Mouse (Mus musculus): Measurements from ENCODE around the gene Tgfbr3. TPM values are rescaled to one million over a fixed set of nuclear protein-coding genes. Genes with fewer than 3 reads are reported as not detected.
"Not testable (repeated sequence)": the region's sequence is repeated elsewhere in the genome, so short reads cannot be mapped to it uniquely, and the experiment has no call there.

Tgfbr3 gene
- total and polyA plus RNA-seq, 3 experiments, result 171 to 233 (median 206) TPM

DNA sequence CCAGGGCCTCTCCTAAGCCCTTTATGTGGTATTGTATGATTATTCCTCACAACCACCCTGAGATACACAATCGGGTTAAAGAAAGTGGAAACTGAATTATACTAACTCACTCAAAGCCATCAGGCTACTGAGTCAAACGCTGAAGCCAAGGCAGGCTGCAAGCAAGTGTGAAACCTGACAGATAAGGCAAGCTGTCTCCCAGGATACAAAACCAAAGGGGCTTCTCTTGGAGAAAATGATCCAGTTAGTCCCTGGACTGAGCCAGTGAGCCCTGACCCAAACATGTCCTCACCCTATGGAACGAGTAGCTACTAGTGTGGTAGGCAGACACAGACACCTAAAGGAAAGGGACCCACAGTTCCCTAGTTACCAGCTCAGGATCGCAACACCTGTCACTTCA is 46.4 kb downstream of the Tgfbr3 start:
- no peak for DNase-seq

DNA sequence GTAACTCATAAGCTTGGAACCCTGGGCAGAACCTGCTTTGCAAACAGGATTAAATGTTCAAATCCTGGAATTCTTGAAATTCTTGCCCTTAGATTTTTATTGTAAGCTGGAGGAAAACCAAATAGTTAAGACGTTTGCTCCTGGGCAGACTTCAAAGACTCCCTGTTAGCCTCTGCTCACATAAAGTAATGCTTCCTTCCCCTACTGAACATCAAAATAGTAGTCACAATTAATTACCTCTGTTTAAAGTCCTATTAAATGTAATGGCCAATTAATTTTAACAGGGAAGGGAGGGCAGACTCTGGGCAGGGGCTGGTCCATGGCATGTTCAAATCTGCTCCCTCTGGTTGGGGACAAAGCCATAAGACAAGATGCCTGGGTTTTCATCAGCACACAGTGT is 49.2 kb downstream of the Tgfbr3 start:
- no peak for DNase-seq

DNA sequence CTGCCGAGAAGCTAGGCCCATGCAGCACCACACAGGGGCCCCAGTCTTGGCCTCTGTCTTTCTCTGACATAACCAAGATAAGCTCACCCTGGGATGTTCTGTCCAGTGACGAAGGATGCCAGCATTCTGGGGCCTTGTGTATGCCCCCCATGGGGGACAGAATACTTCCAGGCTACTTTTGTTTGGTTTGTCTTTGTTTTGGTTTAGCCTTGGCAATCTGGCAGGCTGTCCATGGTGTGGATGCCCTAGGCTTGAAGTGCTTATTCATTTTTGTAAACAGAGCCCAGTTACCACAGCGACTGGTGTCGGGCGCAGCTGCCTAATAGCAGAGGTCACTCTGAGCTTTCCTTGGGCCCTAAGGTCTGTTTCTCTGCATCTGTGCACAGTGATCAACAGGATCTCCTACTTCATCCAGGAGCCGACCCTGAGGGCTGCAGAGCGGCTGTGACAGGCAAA is 51.4 kb downstream of the Tgfbr3 start:
- peak; percentile 67 for DNase-seq

DNA sequence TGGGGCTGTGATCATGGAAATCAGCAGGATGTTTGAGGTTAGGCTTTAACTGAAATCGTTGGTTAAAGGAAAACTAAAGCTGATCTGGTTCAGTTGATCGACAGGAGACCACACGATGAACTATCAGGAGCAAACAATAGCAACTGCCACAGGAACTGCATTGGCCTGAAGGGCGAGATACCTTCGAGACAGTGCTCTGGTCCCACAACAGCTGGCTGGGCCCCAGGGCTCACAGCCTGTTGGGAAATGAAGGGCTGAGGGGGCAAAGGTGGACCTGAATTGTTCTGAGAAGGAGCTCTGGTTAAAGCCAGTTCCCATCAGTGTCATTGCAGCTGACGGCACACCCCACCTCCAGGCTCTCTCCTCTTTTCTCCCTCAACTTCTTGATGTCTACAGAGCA is 52.5 kb downstream of the Tgfbr3 start:
- DNase-seq, result peak; percentile 40

DNA sequence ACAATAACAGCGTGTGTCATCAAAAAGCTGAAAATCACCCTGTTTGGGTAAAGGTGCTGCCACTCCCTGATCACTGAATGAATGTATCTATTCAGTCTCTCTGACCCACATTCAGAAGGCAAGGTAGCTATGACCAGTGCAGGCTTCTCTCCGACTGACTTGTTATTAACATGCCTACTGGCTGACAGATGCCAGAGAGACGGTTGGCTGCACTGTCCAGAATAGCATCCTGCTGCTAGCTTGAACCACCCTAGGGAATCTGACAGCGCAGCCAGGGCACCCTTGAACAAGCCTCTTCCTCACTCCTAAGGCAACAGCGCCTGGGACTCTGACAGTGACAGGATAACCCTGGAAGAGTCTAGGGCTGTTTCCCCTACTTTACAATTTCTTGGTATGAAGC is 53.4 kb downstream of the Tgfbr3 start:
- DNase-seq, result peak; percentile 45

DNA sequence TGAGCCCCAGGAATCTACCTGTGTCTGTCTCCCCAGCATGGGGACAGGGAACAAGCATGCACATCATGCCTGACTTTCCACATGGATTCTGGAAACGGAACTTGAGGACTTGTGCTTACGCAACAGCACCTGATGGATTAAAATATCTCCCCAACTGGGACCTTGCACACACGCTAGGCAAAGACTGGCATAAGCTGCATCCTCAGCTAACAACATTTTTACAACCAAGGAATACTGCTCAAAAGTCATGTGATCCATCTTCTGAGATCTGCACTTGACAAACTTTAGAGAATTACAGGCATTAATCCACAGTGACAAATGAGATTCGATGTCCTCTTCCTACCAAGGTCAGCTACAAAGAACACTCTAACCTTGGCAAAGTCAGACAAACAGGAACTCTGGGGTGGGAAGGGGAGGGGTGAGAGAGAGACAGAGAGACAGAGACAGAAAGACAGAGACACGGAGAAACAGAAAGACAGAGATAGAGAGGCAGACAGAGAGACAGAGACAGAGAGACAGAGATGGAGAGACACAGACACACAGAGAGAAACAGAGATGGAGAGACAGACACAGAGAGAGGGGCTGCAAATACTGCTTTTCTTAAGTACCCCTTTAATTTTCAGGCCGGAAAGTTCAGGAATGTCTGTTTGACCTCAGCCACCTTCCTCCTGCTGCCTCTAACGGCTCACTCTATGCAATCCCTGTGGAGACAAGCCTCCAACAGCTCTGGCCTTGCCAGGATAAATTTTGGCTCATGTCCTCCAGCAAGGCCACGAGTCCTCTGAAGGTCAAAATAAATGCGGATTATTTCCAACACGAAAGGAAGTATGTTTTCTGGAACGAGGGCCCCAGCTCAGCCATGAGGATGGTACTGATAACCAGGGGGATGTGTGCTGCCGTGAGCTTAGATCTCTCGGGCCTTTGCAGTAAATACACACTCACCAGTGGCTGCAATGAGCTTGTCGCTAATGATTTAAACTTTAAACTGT is 55.8 kb downstream of the Tgfbr3 start:
- peak; percentile 89 for DNase-seq

DNA sequence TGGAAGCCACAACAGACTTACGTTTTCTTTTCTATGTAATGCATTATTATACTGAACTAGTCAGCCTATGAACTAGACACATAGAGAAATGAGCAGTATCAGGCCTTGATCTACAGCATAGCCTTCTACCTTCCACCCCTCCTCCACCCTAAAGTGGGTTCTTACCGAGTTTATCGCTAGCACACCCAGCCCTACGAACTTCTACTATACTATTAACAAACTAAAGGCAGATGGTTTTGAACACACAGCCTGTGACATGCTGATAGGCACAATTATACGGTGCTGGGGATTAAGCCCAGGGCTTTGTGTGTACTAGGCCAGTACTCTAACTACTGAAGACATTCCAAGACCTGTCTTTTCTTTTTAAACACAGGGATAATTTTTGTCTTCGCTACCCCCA is 59.2 kb downstream of the Tgfbr3 start:
- DNase-seq, result no peak

DNA sequence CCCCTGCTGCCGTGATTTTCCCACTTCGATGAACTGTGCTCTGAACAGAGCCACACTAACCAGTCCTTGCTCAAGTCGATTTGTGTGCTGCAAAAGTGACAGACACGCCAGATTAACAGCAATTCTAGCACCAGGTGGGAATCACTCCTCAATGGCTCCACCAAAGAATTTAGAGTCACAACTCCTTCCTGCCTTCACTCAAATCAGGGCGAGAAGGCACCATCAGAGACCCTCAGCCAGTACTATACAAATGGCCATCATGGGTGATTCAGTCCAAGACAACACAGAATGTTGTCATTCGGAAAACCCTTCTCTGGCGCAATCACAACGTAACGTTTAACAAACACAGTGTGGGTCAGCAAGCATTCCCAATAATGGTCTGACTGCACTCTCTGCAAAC is 60.4 kb downstream of the Tgfbr3 start:
- peak; percentile 39 for DNase-seq

DNA sequence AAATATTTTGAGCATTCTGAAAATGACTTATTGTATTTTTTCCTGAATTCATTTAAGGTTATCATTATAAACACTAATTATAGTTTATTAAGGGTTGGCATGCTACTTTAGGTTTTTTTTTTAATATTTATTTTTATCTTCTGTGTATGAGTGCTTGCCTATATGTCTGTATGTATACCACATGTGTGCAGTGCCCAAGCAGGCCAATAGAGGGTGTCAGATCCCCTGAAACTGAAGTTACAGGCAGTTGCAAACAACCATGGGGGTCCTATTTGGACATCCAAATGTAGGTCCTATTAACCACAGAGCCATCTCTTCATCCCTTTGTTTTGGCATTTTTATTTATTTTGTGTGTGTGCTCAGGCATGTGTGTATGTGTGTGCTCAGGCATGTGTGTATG is 61.8 kb downstream of the Tgfbr3 start:
- no peak for DNase-seq

DNA sequence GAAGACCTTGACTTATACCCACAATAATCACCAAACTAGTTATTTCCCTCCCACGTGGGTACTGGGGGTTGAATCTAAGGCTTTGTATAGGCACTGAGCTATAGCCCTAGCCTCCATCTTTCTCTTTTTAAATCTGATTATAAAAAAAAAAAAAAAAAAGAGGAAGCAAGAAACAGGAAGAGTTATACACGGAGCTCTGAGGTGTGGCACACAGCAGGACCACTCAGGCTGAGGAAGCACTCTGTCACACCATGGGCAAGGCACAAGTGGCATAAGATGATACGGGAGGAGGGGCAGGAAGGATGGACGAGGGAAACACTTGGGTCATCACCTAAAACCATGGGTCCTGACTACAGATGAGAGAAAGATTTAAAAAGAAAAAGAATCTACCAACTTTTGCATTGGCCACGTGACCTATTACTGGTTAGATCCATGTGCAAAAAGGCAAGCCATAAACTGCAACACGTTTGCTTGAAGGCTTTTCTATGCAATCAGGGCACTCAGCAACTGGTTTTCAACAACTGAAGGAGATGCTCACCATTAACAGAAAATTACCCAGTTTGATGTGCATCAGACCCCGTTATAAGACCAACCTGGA is 64.5 kb downstream of the Tgfbr3 start:
- no peak for DNase-seq

DNA sequence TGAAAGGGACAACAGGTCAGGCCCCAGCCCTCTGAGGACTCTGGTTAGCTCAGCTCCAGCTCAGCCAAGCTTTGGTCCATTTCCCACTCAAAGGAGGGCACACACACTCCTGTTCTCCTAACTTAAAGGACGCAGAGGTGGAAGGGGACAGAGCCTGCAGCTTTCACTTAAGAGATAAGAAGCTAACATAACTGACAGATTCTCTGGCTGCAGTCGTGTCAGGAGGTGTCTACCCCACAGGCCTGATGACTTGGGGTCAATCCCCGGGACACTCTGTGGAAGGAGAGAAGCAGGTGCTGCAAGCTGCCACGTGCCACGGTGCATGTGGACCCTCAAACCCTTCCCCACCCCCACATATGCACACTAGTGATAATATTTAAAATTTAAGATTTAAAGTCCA is 65.3 kb downstream of the Tgfbr3 start:
- DNase-seq, result no peak

DNA sequence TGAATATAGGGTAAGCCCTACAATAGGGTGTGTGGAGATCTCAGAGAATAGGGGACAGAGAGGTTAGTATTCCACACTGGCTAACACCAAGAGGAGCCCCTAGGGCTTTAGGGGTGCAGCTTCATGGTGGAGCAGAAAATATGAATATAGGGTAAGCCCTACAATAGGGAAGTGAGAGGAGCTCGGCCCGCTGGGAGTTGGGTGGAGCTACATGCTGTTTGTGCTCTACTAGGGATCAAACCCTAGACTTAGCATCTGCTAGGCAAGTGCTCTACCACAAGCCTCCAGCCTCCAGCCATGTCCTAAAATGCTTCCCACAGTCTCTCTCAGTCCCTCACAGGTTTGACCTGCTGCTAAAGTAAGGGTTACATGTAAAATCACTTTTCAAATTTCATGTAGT is 65.9 kb downstream of the Tgfbr3 start:
- not testable (repeated sequence) for DNase-seq

DNA sequence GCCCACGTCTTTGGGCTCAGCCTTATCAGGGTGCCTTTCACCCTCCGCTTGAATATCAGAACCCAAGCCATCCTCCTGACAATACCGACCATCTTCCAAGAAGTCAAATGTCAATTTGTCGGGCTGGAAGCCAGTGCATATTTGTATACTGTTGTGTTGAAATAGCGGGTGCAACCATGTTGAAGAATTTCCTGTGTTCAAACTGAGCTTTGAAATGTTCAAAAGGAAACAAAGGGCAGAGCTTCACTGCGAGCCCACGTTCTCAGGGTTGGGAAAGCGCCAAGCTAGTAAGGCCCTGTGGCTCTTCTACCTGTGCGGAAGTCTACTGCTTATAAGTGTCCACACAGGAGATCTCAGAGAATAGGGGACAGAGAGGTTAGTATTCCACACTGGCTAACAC is 66.4 kb downstream of the Tgfbr3 start:
- DNase-seq, result no peak

DNA sequence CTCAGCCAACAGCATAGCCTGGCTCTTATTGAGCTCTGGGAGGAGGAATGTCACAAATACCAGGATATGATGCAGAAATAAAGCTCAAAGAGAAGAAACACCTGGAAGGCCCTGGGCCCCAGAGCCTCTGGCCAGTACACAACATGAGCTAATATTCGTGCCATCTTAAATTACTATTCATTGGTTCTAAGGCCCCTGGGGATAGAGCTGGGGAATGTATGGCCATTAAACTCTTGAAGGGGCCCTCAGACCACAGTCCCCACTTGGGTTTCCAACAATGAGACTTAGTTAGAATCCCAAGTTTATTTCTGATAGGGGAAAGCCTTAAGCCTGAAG is 66.8 kb downstream of the Tgfbr3 start:
- DNase-seq, result no peak

DNA sequence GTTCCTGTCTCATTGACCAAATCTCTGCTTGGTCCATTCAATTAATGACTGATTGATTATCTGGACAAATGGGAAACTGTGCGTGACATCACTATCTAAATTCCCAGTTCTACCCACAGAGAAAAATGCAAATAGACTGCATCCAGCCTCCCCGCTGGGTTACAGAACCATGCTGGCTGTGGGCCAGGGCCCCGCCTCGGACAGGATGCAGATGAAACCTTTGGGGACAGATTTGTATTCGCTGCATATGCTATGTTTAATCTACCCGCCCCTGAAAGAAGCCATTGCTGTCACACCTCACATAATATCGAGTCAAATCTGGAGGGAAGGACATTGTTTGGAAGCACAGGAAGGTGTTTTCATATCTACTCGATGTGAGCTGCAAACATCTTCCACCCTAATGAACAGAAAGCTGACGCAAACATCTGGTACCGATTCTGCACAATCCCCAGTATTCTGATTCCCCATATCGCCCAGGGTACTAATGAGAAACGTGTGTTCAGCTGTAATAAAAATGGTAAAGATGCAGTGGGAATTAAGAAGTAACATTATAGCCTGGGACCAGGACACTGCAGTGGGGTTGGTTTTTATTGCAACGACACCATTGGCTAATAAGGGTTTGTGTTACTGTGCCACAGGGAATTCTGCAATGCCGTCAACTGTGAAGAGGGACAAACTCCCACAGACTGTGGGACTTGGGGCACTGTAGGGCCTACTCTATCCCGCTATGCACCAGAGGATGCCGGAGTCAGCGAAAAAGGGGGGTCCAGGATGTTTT is 67.3 kb downstream of the Tgfbr3 start:
- DNase-seq, result peak; percentile 74

DNA sequence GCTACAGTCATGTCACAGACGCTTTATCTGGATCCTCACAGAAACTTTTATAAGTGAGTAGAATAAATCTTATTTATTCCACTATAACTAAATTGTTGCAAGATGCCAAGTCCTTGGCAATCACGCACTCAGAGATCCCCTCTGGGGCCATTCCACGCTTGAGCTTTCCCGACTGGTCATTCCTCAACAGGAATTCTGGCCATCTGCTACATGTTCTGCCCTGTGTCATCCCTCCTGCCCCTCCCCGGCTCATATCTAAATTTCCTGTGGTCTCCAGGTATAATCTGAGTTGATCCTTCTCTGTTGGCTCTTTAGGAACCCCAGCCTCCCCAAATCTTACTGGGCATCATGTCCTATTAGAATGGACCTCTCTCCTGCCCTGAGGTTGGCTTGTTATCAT is 68.5 kb downstream of the Tgfbr3 start:
- no peak for DNase-seq

DNA sequence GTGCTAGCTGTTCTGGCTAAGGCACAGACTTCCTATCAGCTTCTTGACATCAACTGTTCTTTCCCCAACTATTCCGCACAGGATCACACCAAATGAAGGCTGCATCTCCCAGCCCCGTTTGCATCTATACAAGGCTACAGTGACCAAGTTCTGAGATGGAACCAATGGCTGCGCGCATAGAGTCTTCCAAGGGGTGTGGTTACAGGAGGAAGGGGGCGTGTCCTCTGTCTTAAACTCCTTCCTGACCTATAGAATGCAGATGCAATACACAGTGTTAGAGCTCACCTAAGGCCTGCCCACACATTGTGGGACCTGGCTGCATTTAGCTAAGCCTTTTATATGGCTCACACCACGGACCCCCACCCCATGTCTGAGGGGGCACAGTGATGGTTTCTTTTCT is 69.5 kb downstream of the Tgfbr3 start:
- DNase-seq, result no peak

DNA sequence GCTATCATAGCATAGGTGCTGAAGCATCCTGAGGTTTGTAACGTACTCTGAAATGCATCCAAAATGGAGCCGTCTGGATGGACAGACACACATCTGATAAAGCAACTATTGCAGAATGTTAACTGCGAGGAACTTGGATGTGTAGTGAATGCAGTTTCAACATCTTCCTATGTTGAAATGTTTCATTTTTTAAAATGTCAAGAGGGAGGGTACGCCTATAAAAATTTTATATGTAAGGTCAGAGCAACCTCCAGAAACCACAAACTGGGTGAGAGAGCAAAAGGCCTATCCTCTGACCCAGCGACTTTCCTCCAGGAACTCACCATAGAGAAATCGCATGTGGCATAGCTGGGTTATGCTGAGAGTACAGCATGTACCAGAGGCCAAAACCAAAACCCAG is 70.1 kb downstream of the Tgfbr3 start:
- DNase-seq, result peak; percentile 56

DNA sequence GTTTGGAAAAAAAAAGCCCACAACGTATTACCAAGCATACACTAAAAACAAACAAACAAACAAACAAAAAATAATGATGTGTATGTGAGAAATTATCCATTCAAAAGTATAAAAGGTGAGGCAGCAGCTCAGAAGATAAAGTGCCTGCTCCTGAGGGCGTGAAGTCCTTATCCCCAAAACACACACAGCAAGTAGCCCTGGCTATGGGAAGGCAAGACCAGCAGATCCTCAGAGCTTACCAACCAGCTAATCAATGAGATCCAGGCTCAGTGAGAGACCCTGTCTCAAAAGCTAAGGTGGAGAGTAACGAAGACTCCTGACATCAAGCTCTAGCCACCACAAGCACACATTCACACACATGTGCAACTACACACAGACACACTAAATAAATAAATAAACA is 70.8 kb downstream of the Tgfbr3 start:
- DNase-seq, result no peak

DNA sequence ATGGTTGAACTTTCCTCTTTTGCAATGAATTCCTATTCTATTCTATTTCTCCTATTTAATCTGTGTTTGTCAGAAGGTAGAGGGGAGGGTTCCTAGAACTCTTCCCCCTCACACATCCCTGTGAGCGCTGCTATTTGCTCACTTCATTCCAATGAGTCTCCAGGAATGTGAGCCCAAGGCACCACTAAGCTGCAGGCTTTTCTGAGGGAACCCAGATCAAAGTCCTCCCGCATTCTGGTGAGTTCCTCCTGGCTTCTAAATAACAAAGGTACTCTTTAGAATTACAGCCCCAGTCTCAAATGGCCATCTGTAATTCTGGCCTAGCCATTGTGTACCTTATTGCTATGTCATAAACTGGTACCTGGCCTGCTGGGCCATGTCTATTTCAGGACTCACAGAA is 72.3 kb downstream of the Tgfbr3 start:
- no peak for DNase-seq

DNA sequence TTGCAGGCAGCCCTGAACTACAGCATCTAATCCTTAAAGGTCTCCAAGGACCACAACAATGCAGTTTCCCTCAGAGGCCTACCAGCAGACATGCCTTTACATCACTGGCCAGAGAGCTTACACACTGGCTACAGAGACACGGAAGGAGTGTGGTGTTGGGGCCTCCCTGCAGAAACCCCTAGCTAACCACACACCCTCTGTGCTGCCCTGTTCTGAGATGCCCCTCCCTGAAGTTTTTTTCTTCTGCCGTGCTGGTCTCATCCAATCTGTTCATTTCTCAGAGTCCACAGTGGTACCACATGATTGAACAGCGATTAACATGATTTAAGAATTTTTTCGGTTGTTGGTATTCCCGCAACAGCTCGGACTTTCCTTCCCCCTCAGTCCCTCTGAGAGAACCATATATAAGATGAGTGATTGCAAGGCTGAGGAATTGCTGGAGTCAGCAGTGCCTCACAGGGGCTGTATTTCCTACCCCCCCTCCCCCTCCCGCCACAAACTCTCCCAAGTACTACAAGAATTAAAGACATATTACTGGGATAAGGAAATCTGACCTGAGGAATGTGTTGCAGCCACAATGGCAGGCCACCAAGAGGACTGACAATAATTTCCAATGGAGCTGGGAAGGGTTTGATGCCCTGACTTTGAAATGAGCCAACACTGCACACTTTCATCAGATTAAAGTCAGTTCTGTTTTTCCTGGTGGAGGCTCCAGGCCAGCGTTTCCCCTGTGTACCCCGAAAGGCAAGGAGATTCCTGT is 75.9 kb downstream of the Tgfbr3 start:
- DNase-seq, result no peak

DNA sequence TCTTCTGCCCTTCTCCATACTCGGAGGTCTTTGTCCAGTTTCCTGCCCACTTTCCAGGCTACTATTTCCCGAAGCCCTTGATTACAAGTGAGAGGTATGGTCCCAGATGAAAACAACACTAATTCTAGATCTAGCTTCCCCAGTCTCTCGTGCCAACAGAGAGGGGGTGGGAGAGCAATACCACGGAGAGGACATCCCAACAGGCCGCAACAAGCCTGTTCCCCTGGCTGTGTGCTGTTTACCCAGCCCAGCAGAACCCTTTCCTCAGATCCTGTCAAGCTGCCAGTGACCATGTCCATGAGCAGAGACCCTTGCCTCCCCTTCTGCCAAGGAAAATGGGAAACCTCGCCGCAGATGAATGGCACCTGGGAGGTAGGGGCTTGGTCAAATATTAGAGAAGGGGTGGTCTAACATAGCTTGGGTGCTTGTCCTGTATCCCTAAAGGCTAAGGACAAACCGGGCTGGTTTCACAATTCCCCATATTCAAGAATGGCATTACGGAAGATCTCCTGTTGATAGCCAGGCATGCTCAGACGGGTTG is 77.5 kb downstream of the Tgfbr3 start:
- DNase-seq, result no peak

All from adrenal gland, adult 2 months (tissue).